Mouse (Mus musculus): Measurements from ENCODE around the gene Epb41l4b.

- no peak for TF ChIP-seq POLR2A (IDR thresholded peaks at IDR 0.05; ENCODE audit: borderline replicate concordance, low read depth, low read length)
- no peak for TF ChIP-seq CTCF (IDR thresholded peaks at IDR 0.05; ENCODE audit: low read depth, low read length)
These were observed 72.6 kb downstream of the Epb41l4b start for GRCm38 (mm10) chr4:57070640-57071039.

Data from bone marrow macrophage, adult 2 months (primary cell).